Mouse (Mus musculus) layer of hippocampus, adult 2 months (tissue): ENCODE data around the gene Uvrag. TPM values are rescaled to one million over a fixed set of nuclear protein-coding genes. Genes with fewer than 3 reads are reported as not detected.

ENCODE experiments used
- DNase-seq, 2 experiments: peaks; one replicate each; pipeline ENCODE4 v3.0.0; 2022; ENCODE audit warnings: low spot score in 2 of 2
- H3K27ac ChIP-seq: fragments of 200-600 bp; 2 replicates; pipeline ENCODE4 v1.8.1; 2022
- H3K4me3 ChIP-seq: fragments of 200-600 bp; 2 replicates; pipeline ENCODE4 v1.8.1; 2022; ENCODE audit warnings: mild to moderate bottlenecking
- CTCF ChIP-seq: fragments of 200-600 bp; conservative IDR thresholded peaks from 2 replicates; pipeline ENCODE4 v1.8.1; 2022; ENCODE audit warnings: antibody characterized with exemption, mild to moderate bottlenecking, moderate library complexity
- total RNA-seq, 2 experiments: library from RNA; stranded (reverse); gene quantifications; 2 replicates each; pipeline ENCODE4 v1.2.3; 2021

Uvrag gene
- total RNA-seq, 2 experiments from 2014 or later: 48.9 to 52.4 TPM

- DNase-seq: peak in 1 of 2 experiments; percentile 52
- no peak for TF ChIP-seq CTCF
- Histone ChIP-seq H3K4me3 (peak overlapping the region; percentile 23; the same call in 1 of the 2 replicates), H3K27ac (peak overlapping the region; percentile 80)
These were observed 94.3 kb downstream of the Uvrag start for GRCm38 (mm10) chr7:99046545-99047206.

DNA sequence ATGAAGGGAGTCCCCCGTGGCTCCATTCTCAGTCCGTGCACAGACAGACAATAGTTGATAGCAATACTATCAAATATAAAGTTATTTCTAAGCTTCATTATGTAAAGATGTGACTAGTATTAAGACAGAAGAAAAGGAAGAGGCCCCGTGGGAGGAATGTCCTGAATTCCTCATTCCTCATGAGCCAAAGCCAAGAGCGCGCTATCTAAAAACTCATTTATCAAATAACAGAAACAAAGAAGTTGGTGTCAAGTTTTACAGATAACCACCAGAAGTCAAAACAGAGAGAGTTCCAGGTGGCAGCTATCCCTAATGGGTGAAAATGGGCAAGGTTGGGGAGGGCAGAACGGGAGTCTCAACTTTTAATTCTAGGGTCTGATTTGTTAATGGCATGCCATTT is 95.4 kb downstream of the Uvrag start:
- DNase-seq: no peak
- TF ChIP-seq CTCF: no peak
- Histone ChIP-seq H3K4me3 (no peak overlapping the region), H3K27ac (peak overlapping the region; percentile 80)

DNA sequence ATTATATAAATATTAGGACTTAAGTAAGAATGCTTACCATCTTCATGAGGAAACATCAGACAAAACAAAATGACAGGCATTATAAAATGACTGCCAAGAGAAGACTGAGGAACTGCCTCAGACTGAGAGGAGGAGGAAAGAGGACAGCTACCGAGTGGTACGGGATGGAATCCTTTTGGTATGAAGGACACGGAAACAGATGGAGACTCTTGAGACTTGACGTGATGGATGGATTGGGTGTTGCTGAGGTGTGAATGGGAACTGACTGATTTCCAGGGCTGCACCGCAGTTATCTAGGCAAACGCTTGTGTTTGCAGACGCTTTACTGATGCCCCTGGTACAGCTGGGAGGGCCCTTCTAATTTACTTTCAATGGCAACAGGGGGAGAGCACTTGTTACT is 97.0 kb downstream of the Uvrag start:
- no peak overlapping the region for H3K4me3 ChIP-seq
- H3K27ac ChIP-seq: 0 out of 2 replicates have a peak overlapping the region, but pooled peaks have one; percentile 18
- TF ChIP-seq CTCF: no peak
- no peak for DNase-seq

DNA sequence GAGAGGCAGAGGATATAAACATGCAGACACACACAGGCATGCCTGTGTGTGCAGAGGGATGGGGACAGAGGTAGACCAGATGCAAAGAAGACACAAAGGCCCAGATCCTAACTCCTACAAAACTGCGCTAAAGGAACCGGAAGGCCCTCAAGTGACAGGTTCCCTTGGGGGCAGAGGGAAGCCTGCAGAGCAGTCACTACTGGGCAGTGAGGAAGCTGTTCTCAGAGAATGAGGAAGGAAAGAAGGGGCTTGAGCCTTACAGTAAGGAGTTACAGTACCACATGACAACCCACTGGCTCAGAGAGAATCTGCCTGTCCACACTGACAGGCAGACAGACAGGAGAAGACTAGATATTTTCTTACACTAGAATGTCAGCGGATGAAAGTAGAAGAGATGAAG is 97.6 kb downstream of the Uvrag start:
- no peak for TF ChIP-seq CTCF
- no peak overlapping the region for H3K27ac ChIP-seq
- DNase-seq: no peak
- H3K4me3 ChIP-seq: no peak overlapping the region

DNA sequence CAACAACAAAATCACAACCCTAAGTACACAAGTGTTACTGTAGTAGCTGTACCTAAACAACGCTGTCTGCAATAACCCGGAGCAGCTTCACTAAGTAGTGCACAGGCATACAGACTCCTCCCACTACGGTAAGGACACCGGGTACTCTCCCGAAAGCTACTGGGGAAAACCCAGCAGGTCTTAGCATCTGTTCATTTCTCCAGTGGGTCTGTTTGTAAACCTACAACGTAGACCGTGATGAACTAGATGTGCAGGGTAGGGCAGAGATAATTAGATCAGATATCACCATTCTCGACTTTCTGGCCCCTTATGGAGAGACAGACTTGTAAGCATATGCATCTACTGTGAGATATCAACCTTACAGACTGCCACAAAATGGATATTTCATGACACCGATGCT is 99.1 kb downstream of the Uvrag start:
- no peak for DNase-seq
- no peak overlapping the region for H3K27ac ChIP-seq
- no peak overlapping the region for H3K4me3 ChIP-seq
- TF ChIP-seq CTCF: no peak

DNA sequence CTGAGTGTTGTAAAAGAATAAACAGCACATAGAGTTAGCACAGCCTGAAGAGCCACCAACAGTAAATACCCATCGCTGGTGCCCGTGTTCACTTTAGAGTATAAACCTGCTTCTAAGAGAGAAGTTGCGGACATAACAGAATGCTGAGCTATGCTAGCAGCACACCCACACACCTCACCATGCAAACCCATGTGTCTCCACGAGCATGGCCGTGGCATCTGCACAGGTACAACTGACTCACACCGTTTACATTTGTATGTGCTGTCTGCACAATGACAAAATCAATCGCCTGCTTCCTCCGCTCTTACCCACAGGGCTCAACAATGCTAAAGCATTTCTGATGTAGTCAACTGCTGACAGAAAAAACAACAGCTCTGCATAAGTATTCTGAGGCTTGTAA is 101.0 kb downstream of the Uvrag start:
- TF ChIP-seq CTCF: no peak
- Histone ChIP-seq H3K27ac (no peak overlapping the region), H3K4me3 (no peak overlapping the region)
- DNase-seq: no peak

DNA sequence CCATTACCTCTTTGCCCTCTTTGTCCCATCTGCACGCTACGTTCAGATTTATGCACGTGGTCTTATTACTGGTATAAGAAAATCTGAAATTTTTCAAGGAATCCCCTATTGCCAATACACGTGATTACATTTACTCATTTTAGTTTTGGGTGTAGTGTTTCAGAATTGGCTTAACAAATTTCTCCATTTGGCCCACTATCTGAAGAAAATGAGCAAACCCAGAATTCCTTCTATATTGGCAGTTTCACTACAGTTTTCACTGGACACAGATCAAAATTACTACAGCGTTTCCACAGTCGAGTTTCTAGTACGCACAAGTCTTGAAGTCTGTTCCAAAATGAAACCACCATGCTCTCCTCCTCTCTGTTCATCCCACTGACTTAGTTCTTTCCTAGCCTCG is 104.7 kb downstream of the Uvrag start:
- no peak overlapping the region for H3K27ac ChIP-seq
- no peak for DNase-seq
- no peak for TF ChIP-seq CTCF
- no peak overlapping the region for H3K4me3 ChIP-seq

- no peak for DNase-seq
- no peak for TF ChIP-seq CTCF
- Histone ChIP-seq H3K27ac (peak overlapping the region; percentile 6; the same call in 1 of the 2 replicates), H3K4me3 (no peak overlapping the region)
These were observed 106.0 kb downstream of the Uvrag start for GRCm38 (mm10) chr7:99034909-99035308.

GRCm38 (mm10) chr7:99033838-99034237 is 107.1 kb downstream of the Uvrag start:
- Histone ChIP-seq H3K27ac (no peak overlapping the region), H3K4me3 (no peak overlapping the region)
- no peak for TF ChIP-seq CTCF
- no peak for DNase-seq

DNA sequence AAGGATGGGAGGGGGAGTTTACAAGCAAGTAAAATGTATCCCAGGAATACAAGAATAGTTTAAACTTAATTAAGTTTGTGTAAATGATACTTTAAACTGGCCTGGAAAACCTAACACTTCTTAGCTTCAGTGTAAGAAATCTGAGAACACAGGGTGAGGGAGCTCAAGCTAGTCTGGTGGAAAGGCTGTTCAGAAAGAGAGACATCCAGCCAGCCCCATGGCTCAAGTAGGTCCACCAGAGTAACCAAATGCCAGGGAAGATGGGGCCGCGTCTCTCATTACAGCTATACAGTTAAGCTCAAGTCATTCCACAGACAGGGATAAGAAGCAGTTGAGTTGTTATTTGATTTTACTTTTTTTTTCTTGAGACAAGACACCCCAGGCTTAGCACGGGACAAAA is 107.6 kb downstream of the Uvrag start:
- no peak for TF ChIP-seq CTCF
- no peak for DNase-seq
- Histone ChIP-seq H3K27ac (no peak overlapping the region), H3K4me3 (no peak overlapping the region)

GRCm38 (mm10) chr7:99032051-99032450 is 108.9 kb downstream of the Uvrag start:
- DNase-seq: no peak
- no peak overlapping the region for H3K27ac ChIP-seq
- no peak overlapping the region for H3K4me3 ChIP-seq
- no peak for TF ChIP-seq CTCF

GRCm38 (mm10) chr7:99028108-99028507 is 112.8 kb downstream of the Uvrag start:
- Histone ChIP-seq H3K4me3 (no peak overlapping the region), H3K27ac (no peak overlapping the region)
- peak; percentile 63 for TF ChIP-seq CTCF
- no peak for DNase-seq

DNA sequence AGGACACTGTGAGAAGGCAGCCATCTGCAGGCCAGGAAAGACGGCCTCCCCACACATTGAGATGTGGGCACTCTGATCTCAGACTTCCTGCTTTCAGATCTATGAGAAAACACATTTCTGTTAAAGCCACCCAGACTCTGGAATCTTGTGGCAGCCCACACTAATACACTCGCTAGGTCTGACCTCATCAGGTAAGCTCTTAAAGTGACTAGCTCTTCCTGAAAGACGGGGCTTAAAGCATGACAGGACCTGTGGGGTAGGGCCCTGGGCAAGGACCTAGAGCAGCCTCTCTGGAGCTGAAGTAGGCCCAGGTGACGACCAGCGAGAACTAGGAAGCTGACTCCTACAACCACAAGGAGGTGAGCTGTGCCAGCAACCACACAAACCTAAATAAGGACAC is 113.8 kb downstream of the Uvrag start:
- no peak for DNase-seq
- TF ChIP-seq CTCF: no peak
- no peak overlapping the region for H3K4me3 ChIP-seq
- H3K27ac ChIP-seq: no peak overlapping the region

- no peak for DNase-seq
- no peak overlapping the region for H3K4me3 ChIP-seq
- no peak for TF ChIP-seq CTCF
- peak overlapping the region; percentile 68; the same call in 1 of the 2 replicates for H3K27ac ChIP-seq
These were observed 115.0 kb downstream of the Uvrag start for GRCm38 (mm10) chr7:99025989-99026388.
